Mouse (Mus musculus): ENCODE results near the gene Vmn1r151.
"Not testable (repeated sequence)": the region's sequence is repeated elsewhere in the genome, so short reads cannot be mapped to it uniquely, and the experiment has no call there.

Gene Vmn1r151

DNA sequence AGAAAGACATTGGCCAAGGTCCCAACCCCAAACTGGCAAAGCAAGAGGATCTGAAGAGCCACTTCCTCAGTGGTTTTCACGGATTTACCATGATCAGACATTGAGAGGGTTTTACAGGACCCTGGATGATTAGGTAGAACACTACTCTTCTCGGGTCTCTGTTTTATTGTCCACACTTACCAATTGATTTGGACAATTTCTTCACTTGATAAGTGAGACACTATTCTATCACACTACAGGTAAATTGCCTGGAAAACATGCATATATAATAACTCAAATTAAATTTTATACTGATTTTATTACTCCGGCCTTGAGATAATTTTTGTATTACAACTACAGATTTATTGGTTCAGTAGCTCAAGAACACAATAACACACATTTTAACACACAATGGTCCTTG is at the start of gene Vmn1r151:
TSS of gene Vmn1r151 (minus strand) at position 101 of the 400 bp plus-strand sequence.
- not testable (repeated sequence) for DNase-seq (ENCODE audit: low spot score)

DNA sequence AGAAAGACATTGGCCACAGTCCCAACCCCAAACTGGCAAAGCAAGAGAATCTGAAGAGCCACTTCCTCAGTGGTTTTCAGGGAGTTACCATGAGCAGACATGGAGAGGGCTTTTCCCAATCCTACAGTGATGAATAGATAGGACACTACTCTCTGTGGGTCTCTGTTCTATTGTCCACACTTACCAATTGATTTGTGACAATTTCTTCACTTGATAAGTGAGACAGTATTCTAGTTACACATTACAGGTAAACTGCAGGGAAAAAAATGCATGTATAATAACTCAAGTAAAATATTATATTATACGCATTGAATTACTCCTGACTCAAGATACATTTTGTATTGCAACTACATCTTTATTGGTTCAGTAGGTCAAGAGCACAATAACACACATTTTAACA is 35.3 kb upstream of the Vmn1r151 start, which contains the start of gene Gm8677:
TSS of gene Gm8677 (minus strand) at position 101 of the 400 bp plus-strand sequence.
- not testable (repeated sequence) for DNase-seq (ENCODE audit: low spot score)

DNA sequence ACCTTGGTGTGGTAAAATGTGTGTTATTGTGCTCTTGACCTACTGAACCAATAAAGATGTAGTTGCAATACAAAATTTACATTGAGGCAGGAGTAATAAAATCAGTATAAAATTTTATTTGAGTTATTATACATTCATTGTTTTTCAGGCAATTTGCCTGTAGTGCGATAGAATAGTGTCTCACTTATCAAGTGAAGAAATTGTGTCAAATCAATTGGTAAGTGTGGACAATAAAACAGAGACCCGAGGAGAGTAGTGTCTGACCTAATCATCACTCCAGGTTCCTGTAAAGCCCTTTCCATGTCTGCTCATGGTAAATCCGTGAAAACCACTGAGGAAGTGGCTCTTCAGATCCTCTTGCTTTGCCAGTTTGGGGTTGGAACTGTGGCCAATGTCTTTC is 23.2 kb upstream of the Vmn1r151 start, which contains the start of gene Vmn1r152:
TSS of gene Vmn1r152 (plus strand) at position 301 of the 400 bp plus-strand sequence.
- DNase-seq (ENCODE audit: low spot score), result not testable (repeated sequence)

DNA sequence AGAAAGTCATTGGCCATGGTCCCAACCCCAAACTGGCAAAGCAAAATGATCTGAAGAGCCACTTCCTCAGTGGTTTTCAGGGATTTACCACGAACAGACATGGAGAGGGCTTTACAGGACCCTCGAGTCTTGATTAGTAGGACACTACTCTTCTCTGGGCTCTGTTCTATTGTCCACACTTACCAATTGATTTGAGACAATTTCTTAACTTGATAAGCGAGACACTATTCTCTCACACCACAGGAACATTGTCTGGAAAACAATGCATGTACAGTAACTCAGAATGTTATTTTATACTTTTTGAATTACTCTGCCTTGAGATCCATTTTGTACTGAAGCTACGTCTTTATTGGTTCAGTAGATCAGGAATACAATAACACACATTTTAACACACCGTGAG is 35.5 kb downstream of the Vmn1r151 start, which contains the start of gene Gm10665:
TSS of gene Gm10665 (minus strand) at position 101 of the 400 bp plus-strand sequence.
- not testable (repeated sequence) for DNase-seq (ENCODE audit: low spot score)
